Mouse (Mus musculus): Measurements from ENCODE around the gene Naaa.

Gene Naaa

DNA sequence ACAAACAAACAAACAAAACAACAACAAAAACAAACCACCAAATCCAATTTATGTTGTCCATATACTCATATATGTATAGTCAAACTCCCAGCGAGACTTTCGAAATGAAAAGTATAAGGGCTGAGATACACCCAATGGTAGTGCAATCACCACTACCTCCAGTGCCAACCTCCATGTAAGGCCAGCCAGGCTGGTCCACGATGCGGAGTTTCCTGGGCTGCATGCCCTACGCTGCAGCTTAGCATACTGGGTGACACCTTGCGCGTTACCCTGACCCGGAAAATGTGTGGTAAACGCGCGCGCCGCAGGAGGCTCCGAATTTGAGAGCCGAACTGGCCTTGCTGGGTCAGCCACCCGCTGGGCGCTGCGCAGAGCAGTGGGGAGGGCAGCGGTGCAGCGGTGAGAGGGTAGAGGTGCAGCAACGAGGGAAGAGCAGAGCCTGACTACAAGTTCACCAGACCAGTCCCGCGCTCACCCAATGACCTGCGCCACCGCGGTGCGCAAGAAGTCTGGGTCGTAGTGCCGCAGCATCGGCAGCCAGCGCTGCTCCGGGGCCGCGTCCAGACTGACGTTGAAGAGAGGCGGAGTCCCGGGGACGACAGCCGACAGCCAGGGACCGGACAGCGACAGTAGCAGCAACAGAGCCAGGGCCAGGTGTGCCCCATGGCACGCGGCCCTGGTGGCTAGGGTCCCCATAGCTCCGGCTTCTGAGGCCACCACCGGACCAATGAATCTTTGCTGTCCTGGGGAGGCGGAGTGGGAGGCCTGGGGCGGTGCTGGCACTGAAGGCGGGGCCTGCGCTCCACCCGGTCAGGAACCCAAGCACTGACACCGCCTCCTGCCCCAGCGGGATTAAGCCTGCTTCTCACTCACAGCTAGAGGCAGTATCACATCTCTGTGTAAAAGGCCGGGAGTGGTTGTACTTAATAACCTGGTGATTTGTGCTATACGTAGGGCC lies at the start of gene Naaa:
Naaa (minus strand) TSS at position 734 of the 958 bp plus-strand sequence.
- DNase-seq (ENCODE audit: low read depth, low spot score): peak; percentile 88

DNA sequence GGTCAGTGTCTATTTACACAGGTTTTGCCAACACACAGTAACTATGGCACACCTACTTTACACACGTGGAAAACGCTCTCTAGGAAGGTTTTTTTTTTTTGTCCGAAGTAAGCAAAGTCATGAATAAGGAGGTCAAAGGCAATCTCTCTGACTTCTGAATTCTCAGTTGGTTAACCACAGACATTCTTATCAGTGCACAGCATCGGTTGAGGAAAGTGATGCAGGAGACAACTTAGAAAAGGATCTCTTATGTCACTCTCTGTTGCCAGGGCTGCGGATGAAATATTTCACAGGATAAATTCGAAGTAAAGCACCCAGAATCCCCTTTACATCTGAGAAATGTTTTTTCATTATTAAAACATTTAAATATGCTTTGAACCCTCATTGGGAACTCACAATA lies 49.4 kb upstream of the Naaa start:
- DNase-seq (ENCODE audit: low read depth, low spot score): no peak

DNA sequence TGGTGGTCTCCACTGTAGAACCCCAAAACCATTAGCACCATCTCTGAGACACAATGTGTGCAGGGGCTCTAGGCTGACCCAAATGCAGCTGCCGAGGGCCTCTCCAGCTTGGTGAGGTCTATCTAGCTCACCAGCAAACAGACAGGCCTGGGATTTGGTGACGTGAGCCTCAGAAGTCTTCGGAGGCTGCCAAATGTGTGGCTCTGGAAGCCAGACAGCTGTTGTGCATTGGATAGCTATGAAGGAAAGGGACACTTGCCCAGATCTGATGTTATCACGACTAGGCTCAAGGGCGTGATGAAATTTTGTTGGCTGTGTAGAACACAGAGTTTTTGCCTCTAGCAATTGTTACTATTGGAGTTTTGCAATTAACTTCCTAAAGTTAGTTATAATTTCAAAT lies 45.3 kb upstream of the Naaa start:
- no peak for DNase-seq (ENCODE audit: low read depth, low spot score)

DNA sequence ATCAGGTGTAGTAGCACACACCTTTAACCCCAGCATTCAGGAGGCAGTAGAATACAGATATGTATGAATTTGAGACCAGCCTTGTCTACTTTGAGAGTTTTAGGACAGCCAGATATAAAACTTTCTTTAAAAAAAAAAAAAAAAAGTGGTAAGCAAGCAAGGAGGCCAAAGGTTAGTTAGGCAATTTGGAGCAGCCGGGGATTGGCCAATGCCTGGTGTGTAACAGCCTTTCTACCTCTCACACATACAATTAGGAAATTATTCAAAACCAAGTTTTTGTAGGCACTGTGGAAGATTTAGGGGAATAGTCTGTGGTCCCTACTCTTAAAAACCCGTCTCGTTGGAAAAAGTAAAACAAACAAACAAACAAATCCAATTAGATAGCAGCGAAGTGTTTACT lies 44.6 kb upstream of the Naaa start:
- DNase-seq (ENCODE audit: low read depth, low spot score): no peak

DNA sequence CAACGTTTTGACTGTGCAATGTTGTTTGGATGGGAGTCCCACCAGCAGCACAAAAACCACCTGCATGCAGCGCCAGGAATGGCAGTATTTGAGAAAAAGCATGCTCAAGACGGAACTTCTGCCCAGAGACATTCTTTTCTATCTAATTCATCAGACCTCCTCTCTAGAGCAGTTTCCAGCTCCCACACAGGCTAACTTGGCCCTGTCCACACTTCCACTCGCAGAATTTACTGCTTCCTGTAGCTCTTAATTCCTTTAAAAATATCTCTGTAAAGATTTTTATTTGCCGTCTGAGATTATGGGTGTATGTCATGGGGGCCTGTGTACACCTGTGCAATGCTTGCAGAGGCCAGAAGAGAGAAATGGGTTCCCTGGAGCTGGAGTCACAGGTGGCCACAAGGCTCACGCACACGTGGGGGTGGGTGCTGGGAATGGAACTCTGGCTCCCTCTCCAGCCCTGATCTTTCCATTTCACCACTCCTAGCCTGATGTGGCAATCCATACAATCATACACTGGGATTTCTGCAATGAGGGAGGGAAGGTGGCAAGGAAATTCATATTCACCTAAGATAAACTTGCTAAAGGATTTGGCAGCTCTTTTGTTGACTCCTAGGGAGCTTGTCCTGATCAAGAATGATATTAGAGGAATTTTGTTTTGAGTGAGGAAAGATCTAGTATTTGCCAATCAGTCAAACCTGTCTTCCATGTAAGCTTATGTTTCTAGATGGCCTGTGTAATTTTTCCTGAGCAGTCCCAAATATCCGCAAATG lies 43.8 kb upstream of the Naaa start:
- no peak for DNase-seq (ENCODE audit: low read depth, low spot score)

DNA sequence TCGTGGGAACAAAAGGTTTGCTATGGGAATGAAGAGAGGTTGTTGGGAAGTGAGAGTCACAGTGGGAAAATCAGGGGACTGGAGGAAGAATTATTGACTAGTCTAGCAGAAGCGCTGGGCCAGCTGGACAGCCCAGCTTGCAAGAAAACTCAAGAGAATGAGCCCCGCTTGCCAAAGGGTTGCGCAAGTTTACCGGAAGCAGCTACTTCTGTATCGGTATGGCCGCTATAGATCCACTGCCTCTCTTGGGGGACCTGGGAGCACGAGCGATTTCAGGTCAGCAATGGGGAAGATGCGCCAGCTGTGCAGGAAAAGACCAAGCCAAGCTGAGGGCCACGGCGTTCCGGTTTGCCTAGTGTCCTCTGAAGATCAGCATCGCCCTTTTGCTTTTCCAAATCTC lies 40.6 kb upstream of the Naaa start:
- DNase-seq (ENCODE audit: low read depth, low spot score): no peak

DNA sequence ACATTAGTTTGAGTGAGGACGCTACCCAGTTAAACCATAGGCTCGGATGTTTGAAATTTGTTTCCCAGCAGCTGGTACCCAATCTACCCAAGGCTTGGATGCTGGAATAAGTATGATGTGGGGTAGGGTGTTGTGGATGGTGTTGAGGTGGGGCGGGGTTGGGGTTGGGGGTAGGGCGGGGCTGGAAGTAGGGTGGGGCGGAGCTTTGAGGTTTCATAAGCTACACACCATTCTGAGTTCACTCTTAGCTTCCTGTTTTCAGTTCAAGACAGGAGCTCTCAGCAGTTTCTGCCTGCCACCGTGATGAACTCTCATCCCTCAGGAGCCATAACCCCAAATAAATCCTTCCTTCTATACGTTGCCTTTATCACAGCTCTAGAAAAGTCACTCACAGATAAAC lies 40.1 kb upstream of the Naaa start:
- no peak for DNase-seq (ENCODE audit: low read depth, low spot score)

DNA sequence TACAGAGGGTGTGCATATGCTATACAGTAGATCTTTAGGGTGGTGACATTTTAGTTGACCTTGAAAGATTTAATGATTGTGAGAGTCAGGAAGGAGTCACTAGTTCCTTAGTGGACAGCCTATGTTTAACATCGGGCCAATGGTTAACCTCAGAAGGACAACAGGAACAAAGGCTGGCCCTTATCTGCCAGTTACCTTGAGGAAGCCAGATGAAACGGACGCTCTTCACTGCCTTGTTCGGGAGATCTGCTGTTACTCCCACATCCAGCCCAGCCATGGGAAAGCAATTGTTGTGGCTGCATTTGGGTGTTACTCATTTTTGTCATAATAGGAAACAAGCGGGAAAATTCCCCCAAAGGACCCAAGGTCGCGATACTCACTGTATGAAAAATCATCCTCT lies 35.8 kb upstream of the Naaa start:
- DNase-seq (ENCODE audit: low read depth, low spot score): no peak

DNA sequence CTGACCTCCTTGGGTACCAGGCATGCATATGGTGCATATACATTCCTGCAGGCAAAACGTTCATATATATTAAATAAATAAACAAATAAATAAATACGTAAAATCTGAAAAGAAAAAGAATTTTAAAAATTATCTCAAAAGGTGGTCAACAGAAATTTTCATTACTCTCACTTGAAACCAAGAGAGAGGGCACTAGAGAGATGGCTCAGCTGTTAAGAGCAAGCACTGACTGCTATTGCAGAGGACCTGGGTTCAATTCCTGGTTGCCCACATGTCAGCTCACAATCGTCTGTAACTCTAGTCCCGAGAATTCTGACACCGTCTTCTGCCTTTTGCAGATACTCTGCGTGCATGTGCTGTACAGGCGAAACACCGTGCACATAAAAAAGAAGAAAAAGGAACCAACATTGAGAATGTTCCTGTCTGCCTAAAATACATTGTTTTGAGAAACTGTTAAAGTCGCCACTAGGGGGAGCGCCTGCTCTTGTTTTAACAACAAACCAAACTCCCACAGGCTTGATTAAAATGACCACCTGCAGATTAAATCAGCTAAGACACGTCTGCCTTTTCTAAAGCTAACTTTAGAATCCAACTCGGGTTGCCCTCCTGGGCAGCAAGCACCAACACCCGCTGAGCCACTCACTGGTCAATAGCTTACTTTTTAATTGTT lies 34.2 kb upstream of the Naaa start:
- peak; percentile 86 for DNase-seq (ENCODE audit: low read depth, low spot score)

DNA sequence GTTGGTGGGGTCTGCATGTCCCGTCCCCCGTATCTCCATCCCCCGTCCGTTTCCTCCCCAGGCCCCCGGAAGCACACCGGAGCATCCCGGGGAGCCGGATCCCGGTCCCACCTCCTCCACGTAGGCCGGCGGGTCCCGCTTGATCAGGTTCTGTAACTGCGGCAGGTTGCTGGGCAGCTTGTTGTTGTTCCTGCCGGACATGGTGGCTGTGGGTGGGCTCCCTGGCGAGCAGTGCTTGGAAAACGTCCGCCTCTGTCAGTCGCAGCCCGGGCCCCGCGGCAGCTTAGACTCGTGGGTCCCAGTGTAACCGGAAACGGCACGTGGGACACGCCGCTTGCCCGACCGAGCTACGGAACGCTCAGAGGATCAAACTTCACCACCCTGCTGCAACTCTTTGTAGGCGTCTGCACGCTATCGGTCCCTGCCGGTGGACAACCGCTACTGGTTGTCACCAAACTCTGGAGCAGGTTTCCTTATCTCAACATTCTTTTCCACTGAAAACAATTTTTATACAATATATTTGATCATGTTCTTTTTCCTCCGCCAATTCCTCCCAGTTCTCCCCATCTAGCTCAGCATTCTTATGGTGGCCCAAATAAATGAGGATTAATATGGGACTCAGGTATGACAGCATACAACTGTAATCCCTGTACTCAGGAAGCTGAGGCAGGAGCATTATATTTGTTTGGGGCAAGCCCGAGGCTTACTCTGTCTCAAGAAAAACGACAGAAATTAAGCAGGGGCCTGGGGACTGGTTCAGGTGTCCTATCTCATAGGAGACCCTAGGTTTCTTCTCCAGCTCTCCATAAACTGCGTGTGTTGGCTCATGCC lies 31.9 kb upstream of the Naaa start, which contains the start of gene Sdad1:
Sdad1 (minus strand) TSS at position 799 of the 831 bp plus-strand sequence.
- DNase-seq (ENCODE audit: low read depth, low spot score): peak; percentile 96

DNA sequence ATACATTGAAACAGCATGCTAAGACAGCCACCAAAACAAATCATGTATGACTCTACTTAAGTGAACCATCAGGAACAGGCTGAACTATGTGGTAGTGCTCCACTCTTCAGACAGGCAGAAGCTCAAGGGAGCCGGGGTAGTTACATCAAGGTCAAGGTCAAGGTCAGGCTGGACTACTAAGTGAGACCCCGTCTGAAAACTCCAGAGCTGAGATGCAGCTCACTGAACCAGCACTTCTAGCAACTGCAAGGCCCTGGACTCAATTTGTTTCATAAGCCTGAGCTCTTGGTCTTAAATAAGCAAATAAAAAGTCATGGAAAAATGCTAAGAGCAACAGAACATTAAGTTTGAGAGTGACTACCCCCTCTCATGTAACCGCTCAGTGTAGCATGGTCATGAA lies 26.3 kb upstream of the Naaa start:
- DNase-seq (ENCODE audit: low read depth, low spot score): no peak

DNA sequence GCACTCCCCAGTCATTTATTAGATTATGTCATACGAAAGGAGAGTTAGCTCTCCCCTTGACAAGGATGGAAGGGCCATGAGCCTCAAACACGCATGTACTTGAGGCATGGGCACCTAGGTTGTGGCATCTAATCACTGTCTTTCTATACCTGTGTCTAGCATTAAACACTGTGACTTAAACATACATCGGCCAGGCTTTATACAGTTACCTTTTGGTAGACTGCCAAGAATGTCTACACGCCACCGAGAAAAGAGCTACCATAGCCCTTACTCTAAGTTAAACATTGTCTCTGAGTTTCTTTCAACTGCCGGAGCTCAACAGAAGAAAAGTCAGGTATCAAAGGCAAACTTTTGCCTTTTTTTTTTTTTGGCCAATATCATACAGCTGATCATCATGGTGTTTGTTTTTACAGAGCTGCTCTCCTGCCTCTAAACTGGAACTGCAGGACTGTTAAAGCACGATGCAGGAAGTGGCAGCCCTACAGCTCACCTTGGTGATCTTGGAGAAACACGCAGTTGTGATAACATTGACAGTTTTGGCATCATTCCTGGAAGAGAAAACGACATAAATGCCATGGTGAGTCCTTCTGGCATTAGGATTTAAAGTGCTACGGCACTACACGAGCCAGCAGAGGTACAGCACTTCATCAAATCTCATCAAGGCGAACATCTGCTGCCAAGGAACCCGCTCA lies 24.3 kb upstream of the Naaa start:
- no peak for DNase-seq (ENCODE audit: low read depth, low spot score)

DNA sequence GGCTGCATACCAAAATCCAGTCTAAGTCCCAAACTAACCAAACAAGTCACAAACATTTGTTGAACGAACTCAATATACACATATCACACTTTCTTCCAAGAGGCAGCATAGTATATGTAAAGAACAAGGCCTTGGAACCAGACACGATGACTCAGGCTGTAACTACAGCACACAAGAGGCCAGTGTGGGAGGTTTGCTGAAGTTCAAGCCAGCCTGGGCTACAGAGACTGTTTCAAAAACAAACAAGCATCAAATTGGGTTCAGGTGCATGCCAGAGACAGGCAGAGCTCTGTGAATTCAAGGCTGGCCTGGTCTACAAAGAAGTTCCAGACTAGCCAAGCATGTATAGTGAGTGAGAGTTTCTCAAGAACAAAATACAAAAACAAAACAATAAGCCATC lies 16.6 kb upstream of the Naaa start:
- DNase-seq (ENCODE audit: low read depth, low spot score): no peak

DNA sequence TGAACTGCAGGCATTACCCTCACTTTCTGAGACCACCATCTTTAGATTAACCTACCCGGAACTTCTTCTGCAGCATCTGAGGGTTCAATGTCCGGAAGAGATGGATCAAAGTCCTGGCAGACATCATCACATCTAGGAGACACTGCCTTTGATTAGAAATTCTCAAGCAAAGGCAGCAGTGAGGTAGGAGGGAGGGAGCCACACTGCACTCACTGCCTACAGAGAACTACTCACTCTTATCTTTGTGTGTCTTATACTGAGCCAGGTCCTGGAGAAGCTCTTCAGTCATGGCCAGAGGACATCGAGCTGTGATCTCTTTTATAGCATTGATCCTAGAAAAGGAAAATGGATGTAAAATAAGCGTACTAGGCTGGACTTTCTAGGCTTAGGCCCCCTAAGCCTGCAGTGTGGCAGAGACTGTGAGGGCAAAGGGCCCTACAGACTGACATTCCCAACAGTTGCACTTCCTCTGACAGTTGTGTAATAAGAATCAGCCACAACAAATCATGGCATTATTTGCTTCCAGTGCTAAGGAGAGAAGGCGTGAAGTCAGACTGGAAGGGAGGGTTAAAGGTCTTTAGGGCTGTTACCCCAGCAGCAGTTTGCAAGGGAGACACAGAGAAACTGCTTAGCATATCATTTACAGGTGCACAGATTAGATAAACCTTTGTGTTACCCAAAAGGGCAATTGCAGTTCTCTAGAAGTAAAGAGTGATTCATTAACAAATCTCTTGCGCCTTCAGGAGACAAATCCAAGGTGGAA lies 13.9 kb upstream of the Naaa start:
- DNase-seq (ENCODE audit: low read depth, low spot score): no peak

DNA sequence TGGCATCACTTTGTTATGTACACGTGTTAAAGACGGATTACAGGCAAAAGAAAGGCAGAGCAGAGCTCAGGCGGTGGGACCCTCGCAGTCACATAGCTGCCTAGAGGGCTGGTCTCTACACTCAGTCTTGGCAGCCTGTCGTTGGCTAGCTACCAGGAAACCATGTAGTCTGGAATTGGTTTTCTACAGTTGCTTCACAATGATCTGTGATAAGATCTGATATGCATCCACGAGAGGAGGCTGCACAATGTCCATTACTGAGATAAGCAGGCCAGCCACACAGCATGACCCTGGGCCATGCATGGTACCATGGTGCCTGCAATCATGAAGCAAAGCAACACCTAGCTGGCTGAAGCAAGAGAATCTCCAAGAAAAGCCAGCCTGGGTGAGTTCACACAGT lies 9.9 kb upstream of the Naaa start:
- DNase-seq (ENCODE audit: low read depth, low spot score): no peak

DNA sequence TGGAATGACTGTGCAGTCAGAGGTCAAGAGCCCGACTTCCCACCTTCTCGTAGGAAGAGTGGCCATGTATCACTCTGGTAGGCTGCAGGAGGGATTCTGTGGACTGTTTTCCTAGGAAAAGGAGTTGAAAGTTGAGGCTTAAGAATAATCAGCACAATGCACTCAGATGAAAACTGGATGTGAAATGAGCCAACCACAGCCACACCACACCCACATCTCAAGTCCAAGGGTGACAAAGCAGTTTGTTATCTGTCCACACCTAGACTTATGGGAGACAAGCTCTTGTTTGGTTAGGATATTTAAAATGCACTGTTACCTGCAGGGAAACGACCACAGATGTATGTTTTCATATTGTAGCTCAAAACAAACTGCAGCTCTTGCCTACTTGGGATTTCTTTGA lies 5.1 kb upstream of the Naaa start:
- DNase-seq (ENCODE audit: low read depth, low spot score): no peak

DNA sequence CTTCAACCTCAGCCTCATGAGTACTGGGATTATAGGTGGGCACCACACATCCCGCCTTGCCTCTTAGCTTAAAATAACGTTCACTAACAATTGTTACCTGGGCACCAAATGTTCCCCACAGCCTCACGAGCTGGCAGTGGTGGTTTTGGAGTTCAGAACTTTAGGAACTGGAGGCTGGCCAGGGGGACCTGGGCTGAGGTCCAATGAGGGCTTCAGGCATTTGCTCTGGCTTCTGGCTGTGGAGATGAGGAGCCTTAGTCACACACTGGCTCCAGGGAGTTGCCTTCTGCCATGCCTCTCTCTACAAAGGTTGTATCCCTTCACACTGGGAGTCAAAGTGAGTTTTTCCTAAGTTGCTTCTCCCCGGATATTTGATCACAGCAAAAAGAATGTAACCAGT lies 4.6 kb upstream of the Naaa start:
- DNase-seq (ENCODE audit: low read depth, low spot score): no peak

DNA sequence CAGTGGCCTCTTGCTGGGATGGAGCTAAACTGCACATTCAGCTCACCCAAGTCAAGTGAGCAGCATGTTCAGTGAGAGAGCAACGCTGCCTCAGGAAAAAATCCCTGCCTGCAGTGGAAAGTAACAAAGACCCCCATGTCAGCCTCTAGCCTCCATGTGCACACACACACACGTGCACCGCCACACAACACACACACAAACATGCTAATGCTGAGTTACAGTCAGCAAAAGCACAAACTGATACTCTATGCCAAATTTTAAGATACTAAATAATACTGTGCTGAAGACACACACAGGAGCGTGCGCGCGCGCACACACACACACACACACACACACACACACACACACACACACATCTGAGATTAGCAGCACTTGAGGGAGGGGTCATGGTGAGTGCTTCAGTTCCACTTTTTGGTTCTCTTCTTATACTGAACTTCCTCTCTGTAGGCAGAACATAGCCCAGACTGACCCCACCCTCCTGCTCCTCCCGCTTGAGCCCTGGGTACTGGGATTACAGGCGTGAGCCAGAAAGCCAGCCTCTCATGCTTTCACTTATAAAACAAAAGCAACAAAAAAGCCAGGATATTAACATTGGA lies 1.1 kb upstream of the Naaa start:
- no peak for DNase-seq (ENCODE audit: low read depth, low spot score)

DNA sequence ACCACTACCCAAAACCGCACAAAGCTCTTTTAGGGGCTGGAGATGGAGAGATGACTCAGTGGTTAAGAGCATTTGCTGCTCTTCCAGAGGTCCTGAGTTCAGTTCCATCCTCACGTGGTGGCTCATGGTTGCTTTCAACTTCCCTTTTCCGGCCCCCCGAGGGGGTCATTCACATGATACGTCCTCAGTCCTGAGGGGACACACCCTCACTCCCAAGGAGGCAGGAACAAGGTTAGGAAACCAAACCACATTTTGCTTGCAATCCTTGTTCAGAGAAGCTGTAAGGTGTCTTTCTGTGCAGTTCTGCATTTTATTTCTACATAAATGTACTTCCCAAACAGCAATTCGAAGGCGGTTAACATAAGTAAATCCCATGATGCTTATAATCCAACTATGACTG lies 7.5 kb downstream of the Naaa start:
- no peak for DNase-seq (ENCODE audit: low read depth, low spot score)

Data from R1 (cell line).